Mouse (Mus musculus) heart, postnatal 0 days (tissue): ENCODE data around the gene Ssr2. TPM values are rescaled to one million over a fixed set of nuclear protein-coding genes. Genes with fewer than 3 reads are reported as not detected.
"Not testable (repeated sequence)": the region's sequence is repeated elsewhere in the genome, so short reads cannot be mapped to it uniquely, and the experiment has no call there.

Source experiments
- ATAC-seq: fragments of 200-750 bp; cut with Nextera tagmentation; 2 replicates; pipeline ENCODE4 v1.8.0; 2017; ENCODE audit warnings: low read depth, moderate number of reproducible peaks, moderate library complexity; ENCODE audit not compliant: insufficient read depth
- DNase-seq: peaks from one replicate; pipeline ENCODE4 v3.0.0-alpha.2; 2016; ENCODE audit warnings: low spot score
- H3K27ac ChIP-seq: fragments of 300-500 bp; sonication (generic); 2 replicates; pipeline ENCODE4 v1.5.1; 2014; ENCODE audit warnings: low read depth, mild to moderate bottlenecking
- H3K27me3 ChIP-seq: fragments of 300-500 bp; sonication (generic); 2 replicates; pipeline ENCODE4 v1.6.1; 2014; ENCODE audit warnings: low read length, mixed read lengths; ENCODE audit not compliant: control insufficient read depth, insufficient read depth
- H3K36me3 ChIP-seq: fragments of 300-500 bp; sonication (generic); replicated peaks from 2 replicates; pipeline ENCODE4 v1.6.1; 2014; ENCODE audit warnings: low read length, mixed read lengths; ENCODE audit not compliant: control insufficient read depth, insufficient read depth
- H3K4me1 ChIP-seq: fragments of 300-500 bp; sonication (generic); 2 replicates; pipeline ENCODE4 v1.6.1; 2014; ENCODE audit warnings: antibody characterized with exemption; ENCODE audit not compliant: control insufficient read depth, insufficient read depth
- H3K4me2 ChIP-seq: fragments of 300-500 bp; sonication (generic); 2 replicates; pipeline ENCODE4 v1.6.1; 2014; ENCODE audit warnings: low read depth, mild to moderate bottlenecking, low read length, moderate library complexity
- H3K4me3 ChIP-seq: fragments of 300-500 bp; sonication (generic); 2 replicates; pipeline ENCODE4 v1.5.1; 2014; ENCODE audit warnings: low read depth, low read length
- H3K9ac ChIP-seq: fragments of 300-500 bp; sonication (generic); replicated peaks from 2 replicates; pipeline ENCODE4 v1.6.1; 2014; ENCODE audit warnings: low read depth, low read length, mixed read lengths
- H3K9me3 ChIP-seq: fragments of 300-500 bp; sonication (generic); replicated peaks from 2 replicates; pipeline ENCODE4 v1.6.1; 2016; ENCODE audit warnings: low read length; ENCODE audit not compliant: control insufficient read depth
- CTCF ChIP-seq: IDR thresholded peaks from 2 replicates; pipeline ENCODE4 v1.5.1; 2016; ENCODE audit warnings: antibody characterized with exemption, control low read depth, low read depth
- EP300 ChIP-seq: IDR thresholded peaks from 2 replicates; pipeline ENCODE4 v1.6.1; 2016; ENCODE audit warnings: antibody characterized with exemption, low read depth
- WGBS: fragments of 180-500 bp; shearing (Covaris S2); extraction: QIAGEN DNeasy Blood & Tissue Kit; methylation state at CpG from one replicate; pipeline ENCODE4 v1.1.7; 2014; 5-methylcytosine and 5-hydroxymethylcytosine counted together
- polyA plus RNA-seq: library from polyadenylated mRNA; unstranded; fragments of >200 nt; fragmentation: Nextera tagmentation; extraction: Ambion mirVana; gene quantifications from 2 replicates; pipeline ENCODE4 v1.2.1, GENCODE M21; 2015
- total RNA-seq: library from RNA; depleted of rRNA; stranded (reverse); fragments of >200 nt; gene quantifications from 2 replicates; pipeline ENCODE4 v1.2.3, GENCODE M21; 2014; ENCODE audit warnings: low replicate concordance

Ssr2 gene
- total and polyA plus RNA-seq, 2 experiments from 2014 or later: 144 to 246 TPM

DNA sequence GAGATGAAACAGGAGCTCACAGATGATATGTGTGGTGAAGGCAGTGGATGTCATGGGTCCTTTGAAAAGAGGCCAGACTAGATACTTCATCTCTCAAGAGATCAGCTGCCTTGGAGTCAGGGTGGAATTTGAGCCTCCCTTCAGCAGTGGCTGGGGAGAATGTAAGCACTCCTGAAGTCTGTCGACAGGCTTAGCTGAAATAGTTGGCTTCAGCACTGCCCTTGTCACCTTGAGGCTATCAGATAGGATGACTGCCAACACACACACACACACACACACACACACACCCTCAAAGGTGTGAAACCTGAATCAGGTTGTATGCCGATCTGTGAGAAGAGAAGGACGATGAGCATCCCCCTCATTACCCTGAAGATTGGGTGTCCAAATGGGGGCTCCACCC is 15.4 kb downstream of the Ssr2 start:
- DNase-seq: no peak
- Histone ChIP-seq H3K4me2 (no peak overlapping the region), H3K4me3 (no peak overlapping the region), H3K9me3 (no peaks in the 10 kb centered on the region), H3K9ac (no peak overlapping the region), H3K27me3 (no peaks in the 10 kb centered on the region), H3K36me3 (peaks cover 28% of the 10 kb centered on the region), H3K4me1 (peaks cover 8% of the 10 kb centered on the region; the same call in 1 of the 2 replicates), H3K27ac (no peak overlapping the region)
- 30% methylated on average over 3 of the region's 3 CpGs for WGBS
- ATAC-seq: no peak
- TF ChIP-seq EP300 (no peak), CTCF (no peak)

DNA sequence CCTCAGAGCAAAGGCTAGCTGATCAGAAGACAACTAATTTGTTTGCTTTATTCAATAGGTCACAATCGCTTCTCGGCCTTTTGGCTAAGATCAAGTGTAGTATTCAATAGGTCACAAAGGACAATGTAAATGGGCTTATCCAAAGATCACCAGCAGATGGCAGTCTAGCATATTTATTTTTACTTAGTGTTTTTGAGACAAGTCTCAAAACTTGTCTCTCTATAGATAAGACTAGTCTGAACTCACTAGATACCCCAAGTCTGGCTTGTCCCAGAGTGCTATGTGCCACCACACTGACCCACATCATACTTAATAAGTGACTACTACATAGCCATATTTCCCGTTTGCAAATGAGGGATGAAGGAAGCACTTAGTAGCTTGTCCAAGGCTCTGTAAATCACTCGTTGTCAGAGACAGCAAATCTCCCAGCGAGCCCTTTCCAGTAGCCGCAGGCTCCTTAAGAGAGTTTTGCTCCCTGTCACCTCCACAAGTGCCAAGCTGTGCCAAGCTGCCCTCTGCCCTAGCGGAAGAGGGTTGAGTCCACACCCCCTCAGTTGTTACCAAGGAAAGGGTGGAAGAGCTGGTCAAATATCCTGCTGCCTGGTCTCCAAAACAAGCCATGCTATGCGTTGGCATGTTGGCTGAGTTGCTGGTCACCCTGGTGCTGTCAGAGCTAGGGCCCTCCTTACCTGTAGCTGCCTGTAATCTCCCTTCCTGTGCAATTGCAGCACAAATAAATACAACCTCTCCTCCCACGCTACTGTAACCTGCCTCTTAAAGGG is 16.5 kb downstream of the Ssr2 start:
- H3K27ac ChIP-seq: peak overlapping the region; percentile 40; the same call in 1 of the 2 replicates
- ATAC-seq (peak; percentile 20), DNase-seq (peak; percentile 51)
- H3K4me2 ChIP-seq: peak overlapping the region; percentile 45
- no peak overlapping the region for H3K9ac ChIP-seq
- H3K27me3 ChIP-seq: no peaks in the 10 kb centered on the region
- WGBS: 22% methylated on average over 9 of the region's 9 CpGs
- H3K9me3 ChIP-seq: no peaks in the 10 kb centered on the region
- H3K36me3 ChIP-seq: peaks cover 17% of the 10 kb centered on the region
- H3K4me3 ChIP-seq: peak overlapping the region; percentile 3; the same call in 1 of the 2 replicates
- peak; percentile 58 for TF ChIP-seq CTCF
- no peak for TF ChIP-seq EP300
- H3K4me1 ChIP-seq: peaks cover 8% of the 10 kb centered on the region; the same call in 1 of the 2 replicates

DNA sequence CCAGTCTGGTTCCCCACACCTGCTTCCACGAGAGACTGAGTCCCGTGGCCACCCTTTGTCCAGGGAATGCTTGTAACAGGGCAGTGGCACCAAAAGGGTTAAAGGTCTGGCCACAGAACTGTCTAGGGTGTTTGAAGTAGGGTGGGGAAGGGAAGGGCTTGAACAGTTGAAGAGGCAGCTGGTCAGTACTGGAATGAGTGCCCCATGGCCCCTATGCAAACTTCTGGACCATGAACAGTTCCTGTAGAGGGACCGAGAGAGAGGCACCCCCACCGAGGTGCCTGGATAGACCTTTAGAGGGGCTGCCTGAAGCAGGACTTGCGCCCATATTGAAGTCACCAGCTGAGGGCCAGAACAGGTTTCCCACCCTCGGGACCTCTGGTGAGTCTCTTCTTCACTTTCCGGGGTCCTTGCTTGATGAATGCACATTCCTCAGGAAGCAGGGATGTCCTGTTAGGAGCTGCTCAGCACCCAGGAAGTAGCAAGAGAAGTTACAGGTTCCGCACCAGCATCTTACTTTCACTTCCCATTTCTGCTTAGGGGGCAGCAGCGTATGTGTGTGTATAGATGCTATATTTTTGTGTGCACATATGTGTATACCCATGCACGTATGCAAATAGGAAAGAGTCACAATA is 17.4 kb downstream of the Ssr2 start:
- H3K27ac ChIP-seq: no peak overlapping the region
- H3K9ac ChIP-seq: no peak overlapping the region
- H3K4me3 ChIP-seq: no peak overlapping the region
- TF ChIP-seq CTCF: no peak
- TF ChIP-seq EP300: no peak
- WGBS: 63% methylated on average over 10 of the region's 10 CpGs
- no peak overlapping the region; the same call in 1 of the 2 replicates for H3K4me2 ChIP-seq
- peaks cover 8% of the 10 kb centered on the region; the same call in 1 of the 2 replicates for H3K4me1 ChIP-seq
- no peaks in the 10 kb centered on the region for H3K27me3 ChIP-seq
- DNase-seq (no peak), ATAC-seq (no peak)
- peaks cover 8% of the 10 kb centered on the region for H3K36me3 ChIP-seq
- no peaks in the 10 kb centered on the region for H3K9me3 ChIP-seq

DNA sequence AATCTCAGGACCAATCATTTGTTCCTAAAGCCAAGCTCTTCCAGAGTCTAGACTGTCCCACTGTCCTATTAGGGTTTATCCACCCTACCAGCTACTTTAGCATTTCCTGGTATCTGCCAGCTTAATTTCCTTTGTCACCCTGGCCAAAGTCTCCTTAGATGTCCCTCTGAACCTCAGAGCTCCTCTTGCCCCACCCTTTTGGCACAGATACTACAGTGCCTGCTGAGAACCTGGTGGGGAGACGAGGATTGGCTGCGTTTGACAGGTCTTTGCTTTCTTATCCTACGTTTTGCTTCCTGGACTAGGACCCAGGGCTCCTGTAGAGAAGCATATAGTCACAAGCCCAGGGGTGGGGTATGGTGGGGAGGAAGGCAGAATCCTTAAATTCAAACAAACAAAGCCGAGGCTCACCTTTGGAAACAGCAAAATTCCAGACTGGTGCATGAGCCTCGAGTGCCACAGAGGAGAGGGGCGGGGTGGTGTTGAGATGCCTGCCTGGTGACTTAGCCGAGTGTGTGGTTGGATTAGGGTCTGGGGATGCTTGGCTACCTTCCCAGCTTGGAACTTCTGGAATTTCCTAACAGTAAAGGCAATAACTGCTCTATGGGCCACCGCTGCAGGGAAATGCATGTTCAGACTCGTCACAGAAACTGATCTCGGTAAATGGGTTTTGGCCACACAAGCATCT is 18.4 kb downstream of the Ssr2 start:
- Histone ChIP-seq H3K4me1 (peaks cover 8% of the 10 kb centered on the region; the same call in 1 of the 2 replicates), H3K27me3 (no peaks in the 10 kb centered on the region), H3K36me3 (no peaks in the 10 kb centered on the region), H3K4me2 (no peak overlapping the region), H3K27ac (no peak overlapping the region), H3K9ac (no peak overlapping the region), H3K9me3 (no peaks in the 10 kb centered on the region), H3K4me3 (no peak overlapping the region)
- no peak for ATAC-seq
- no peak for DNase-seq
- no peak for TF ChIP-seq EP300
- no peak for TF ChIP-seq CTCF
- 24% methylated on average over 10 of the region's 10 CpGs for WGBS

DNA sequence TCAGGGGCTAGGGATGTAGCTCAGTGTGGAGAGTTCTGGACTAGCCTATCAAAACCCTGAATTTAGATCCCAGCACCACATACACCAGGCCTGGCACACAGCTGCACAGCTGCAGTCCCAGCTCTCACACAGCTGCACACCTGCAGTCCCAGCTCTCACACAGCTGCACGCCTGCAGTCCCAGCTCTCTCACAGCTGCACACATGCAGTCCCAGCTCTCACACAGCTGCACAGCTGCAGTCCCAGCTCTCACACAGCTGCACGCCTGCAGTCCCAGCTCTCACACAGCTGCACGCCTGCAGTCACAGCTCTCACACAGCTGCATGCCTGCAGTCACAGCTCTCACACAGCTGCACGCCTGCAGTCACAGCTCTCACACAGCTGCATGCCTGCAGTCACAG is 20.9 kb downstream of the Ssr2 start:
- H3K4me1 ChIP-seq, H3K4me2 ChIP-seq, H3K9me3 ChIP-seq, H3K27me3 ChIP-seq, H3K27ac ChIP-seq, H3K36me3 ChIP-seq, H3K4me3 ChIP-seq, H3K9ac ChIP-seq, DNase-seq, ATAC-seq: not testable (repeated sequence)
- WGBS: 80% methylated on average over 4 of the region's 4 CpGs
